Comparison of ENCODE assay signal across 9 mouse cellular contexts in the genomic region with DNA sequence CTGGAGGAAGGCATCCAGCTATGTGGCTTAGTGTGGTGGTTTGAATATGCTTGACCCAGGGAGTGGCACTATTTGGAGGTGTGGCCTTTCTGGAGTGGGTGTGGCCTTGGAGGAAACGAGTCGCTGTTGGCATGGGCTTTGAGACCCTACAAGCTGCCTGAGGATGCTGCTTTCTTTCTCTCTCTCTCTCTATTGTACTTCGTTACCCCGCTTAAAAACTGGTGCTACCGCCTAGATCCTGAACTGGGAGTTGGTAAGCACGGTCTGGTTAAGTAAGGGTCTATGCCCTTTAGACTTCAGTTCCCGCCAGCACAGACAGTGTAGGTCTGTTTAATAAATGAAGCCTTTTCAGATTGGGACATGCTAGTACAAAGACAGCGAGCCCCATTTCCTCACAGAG. TPM values are rescaled to one million over a fixed set of nuclear protein-coding genes. Genes with fewer than 3 reads are reported as not detected.
DNase-seq lines count a peak whose midpoint lies in the region; ATAC-seq and TF ChIP-seq lines count a peak whose summit lies in the region.
"Had no signal": no experiment of that assay in that cellular context is flagged by ENCODE, and none has a peak within 500 bp of the region (broad histone marks: within the 10 kb centered on the region; RNA-seq: fewer than 3 reads in every experiment).

No protein-coding gene starts in this region.

- peaks cover 6% of the 10 kb centered on the region; the same call in 1 of the 2 replicates for H3K4me1 ChIP-seq in liver, postnatal 0 days (ENCODE audit: insufficient read depth)

- H3K9me3 ChIP-seq in liver, postnatal 0 days (ENCODE audit: low read length), result peaks cover 2% of the 10 kb centered on the region; the same call in 1 of the 2 replicates

- H3K4me2 ChIP-seq in liver, postnatal 0 days (ENCODE audit: low read depth, low read length), result 0 out of 2 replicates have a peak overlapping the region, but pooled peaks have one; percentile 73

- 79% methylated on average over 8 of the region's 8 CpGs for WGBS in liver, postnatal 0 days (ENCODE audit: insufficient replicate concordance)

- H3K36me3 ChIP-seq in liver, postnatal 0 days (replicated peaks; ENCODE audit: insufficient read depth, low read length), result peaks cover 4% of the 10 kb centered on the region; the same call in 1 of the 2 replicates

- H3K27me3 ChIP-seq in liver, postnatal 0 days (ENCODE audit: insufficient read depth, low read length), result no peaks in the 10 kb centered on the region

- ATAC-seq in liver, postnatal 0 days, result no peak

- TF ChIP-seq EP300 in liver, postnatal 0 days (IDR thresholded peaks at IDR 0.05; ENCODE audit: low read depth), result no peak

- H3K4me3 ChIP-seq in liver, postnatal 0 days (ENCODE audit: low read depth, low read length), result no peak overlapping the region

- H3K9ac ChIP-seq in liver, postnatal 0 days (replicated peaks), result no peak overlapping the region

- no peak for TF ChIP-seq CTCF in liver, postnatal 0 days (IDR thresholded peaks at IDR 0.05; ENCODE audit: low read depth)

- peak; percentile 92 for DNase-seq in heart, adult 11 months
- DNase-seq in heart, adult 9 months (ENCODE audit: low spot score in 2 of 2), result no peak
- DNase-seq in R1 (ENCODE audit: low read depth, low spot score) (peak; percentile 61), MN1 (ENCODE audit: low spot score) (no peak)
- peak; percentile 7 for DNase-seq in forelimb bud, embryonic 11.5 days (ENCODE audit: low read depth, low spot score)
- no peak for DNase-seq in liver, postnatal 0 days
- no peak for DNase-seq in spleen, adult 12 weeks (ENCODE audit: low spot score)
- no peak for DNase-seq in left cerebral cortex, adult 8-10 months (ENCODE audit: low spot score in 2 of 2)

- no peak overlapping the region for H3K27ac ChIP-seq in liver, postnatal 0 days (ENCODE audit: low read depth)

RNA-seq across cellular contexts. Expression of a gene that starts 0.7 kb away (rescaled TPM):
- polyA plus RNA-seq in liver, postnatal 0 days (2015; fragmentation: Nextera tagmentation; extraction: Ambion mirVana), result 13.7 and 14.0 TPM in 2 replicates
- total RNA-seq in left cerebral cortex, adult 8-10 months (2022), result 1 to 10 TPM; 2.2 to 2.7 (median 2.6) TPM

RNA-seq across cellular contexts. Expression of a gene that starts 34.2 kb away (rescaled TPM):
- polyA plus RNA-seq in liver, postnatal 0 days (2015; fragmentation: Nextera tagmentation; extraction: Ambion mirVana), result 113 and 118 TPM in 2 replicates
- 100 to 1,000 TPM; 110 to 125 (median 115) TPM for total RNA-seq in left cerebral cortex, adult 8-10 months (2022)

RNA-seq across cellular contexts. Expression of a gene that starts 34.4 kb away (rescaled TPM):
- 0.39 and 0.44 TPM in 2 replicates for polyA plus RNA-seq in liver, postnatal 0 days (2015; fragmentation: Nextera tagmentation; extraction: Ambion mirVana)
- total RNA-seq in left cerebral cortex, adult 8-10 months (2022), result not detected
- total RNA-seq: gastrocnemius, postnatal 36 days had no signal

RNA-seq across cellular contexts. Expression of a gene that starts 52.8 kb away (rescaled TPM):
- polyA plus RNA-seq in liver, postnatal 0 days (2015; fragmentation: Nextera tagmentation; extraction: Ambion mirVana), result 6.5 and 7.5 TPM in 2 replicates
- 10 to 100 TPM; 44.4 to 53.0 (median 48.8) TPM for total RNA-seq in left cerebral cortex, adult 8-10 months (2022)

Comparison
In these comparisons a context has a peak if more than half of its experiments do, and no peak if none do; other contexts are left out.
1. DNase-seq: peak in heart, adult 11 months (single experiment), R1 (single experiment) and forelimb bud, embryonic 11.5 days (single experiment); none in heart, adult 9 months (0 of 2), liver, postnatal 0 days (single experiment), spleen, adult 12 weeks (single experiment), MN1 (single experiment) and left cerebral cortex, adult 8-10 months (0 of 2).